Mouse (Mus musculus): ENCODE results near the gene Gdnf. TPM values are rescaled to one million over a fixed set of nuclear protein-coding genes. Genes with fewer than 3 reads are reported as not detected.

Gdnf gene
- total RNA-seq, 1 experiment from 2014 or later = not detected

DNA sequence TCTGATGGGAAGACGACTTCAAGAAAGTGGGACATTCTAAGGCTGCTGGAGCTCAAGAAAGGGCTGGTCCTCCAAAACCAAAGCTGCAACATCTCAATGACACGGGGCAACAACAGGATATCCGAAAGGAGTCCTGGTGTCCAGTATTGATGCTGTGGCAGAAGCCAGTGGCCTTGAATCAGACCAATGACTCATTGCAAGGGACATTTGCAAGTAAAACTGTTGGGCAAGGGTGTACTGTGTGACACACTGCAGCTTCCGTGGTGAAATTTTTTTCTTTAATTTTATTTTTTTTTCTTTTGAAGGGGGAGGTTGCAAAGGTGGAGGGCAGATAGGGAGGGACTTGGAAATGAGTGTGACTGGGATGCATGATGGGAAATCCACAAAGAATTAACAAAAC is 31.8 kb downstream of the Gdnf start:
- no peak for ATAC-seq (ENCODE audit: extremely low read depth, insufficient number of reproducible peaks, low FRiP score, poor library complexity, severe bottlenecking)

DNA sequence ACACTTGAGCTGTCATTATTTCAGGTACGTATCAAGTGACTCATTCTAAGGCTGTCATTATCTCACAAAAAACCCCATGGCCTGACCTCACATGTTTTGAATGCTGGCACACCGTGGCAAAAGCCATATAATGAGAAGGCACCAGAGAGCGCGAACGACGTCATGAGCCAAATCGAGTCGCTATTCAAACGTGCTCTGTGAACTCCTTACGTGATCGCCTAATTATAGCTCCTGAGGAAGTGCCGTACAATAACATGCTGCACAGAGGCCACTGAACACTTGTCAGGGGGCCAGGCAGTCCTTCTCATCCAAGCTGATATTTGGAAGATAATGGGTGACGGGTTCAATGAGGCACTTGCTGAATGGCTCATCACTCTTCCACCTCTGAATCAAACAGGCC is 46.8 kb downstream of the Gdnf start:
- ATAC-seq (ENCODE audit: extremely low read depth, insufficient number of reproducible peaks, low FRiP score, poor library complexity, severe bottlenecking) = no peak

DNA sequence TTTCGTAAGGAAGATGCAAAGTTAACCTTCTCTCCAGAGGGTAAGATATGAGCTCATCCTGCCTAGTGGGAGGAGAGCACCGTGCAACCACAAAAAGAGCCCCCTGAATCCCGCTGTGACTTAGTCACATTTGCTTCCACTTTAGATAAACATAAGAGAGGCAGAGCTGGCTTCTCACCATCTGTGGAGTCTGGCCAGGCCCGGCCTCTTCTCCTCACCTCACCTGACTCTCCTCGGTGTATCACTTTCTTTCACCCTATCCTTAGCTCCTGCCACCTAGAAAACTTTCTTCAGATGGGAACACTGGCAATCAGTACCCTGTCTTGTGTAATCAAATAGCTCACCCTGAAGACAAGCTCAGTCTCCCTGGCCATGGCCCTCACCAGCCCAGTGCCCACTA is 48.2 kb downstream of the Gdnf start:
- ATAC-seq (ENCODE audit: extremely low read depth, insufficient number of reproducible peaks, low FRiP score, poor library complexity, severe bottlenecking) = no peak

DNA sequence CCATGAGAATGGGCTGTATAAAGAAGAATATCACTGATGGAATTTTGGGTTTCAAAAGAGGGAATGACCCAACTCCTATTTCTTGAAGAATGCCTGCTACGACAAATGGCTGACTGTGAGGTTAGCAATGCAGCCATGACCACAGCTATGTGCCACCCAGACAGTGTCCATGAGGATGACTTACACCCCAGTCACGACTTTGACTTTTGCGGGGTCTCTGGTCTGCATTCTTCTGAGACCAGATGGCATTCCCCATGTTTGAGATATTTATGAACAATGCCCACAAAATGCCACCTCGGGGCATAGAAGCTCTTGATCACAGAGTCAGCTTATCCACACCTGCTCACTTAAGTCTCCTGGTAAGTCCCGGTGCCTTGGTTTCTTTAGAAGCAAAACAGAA is 52.2 kb downstream of the Gdnf start:
- ATAC-seq (ENCODE audit: extremely low read depth, insufficient number of reproducible peaks, low FRiP score, poor library complexity, severe bottlenecking) = no peak

DNA sequence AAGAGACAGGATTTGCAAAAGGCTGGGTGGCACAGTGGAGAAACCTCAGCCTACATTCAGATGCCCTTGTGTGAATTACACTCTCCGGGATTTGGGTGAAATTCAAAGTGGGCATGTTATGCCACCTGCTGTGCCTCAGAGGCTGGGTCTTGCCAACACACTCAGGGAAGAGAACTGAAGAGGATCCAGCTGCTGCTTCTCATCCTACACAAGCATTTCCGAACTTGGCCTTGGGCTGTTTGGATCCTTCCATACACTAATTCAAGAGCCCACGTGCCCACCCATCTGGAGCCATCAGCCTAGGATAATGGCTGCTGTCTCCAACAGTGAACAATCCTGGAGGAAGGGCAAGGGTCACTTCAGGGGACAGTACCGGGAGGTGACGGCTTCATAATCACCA is 52.7 kb downstream of the Gdnf start:
- no peak for ATAC-seq (ENCODE audit: extremely low read depth, insufficient number of reproducible peaks, low FRiP score, poor library complexity, severe bottlenecking)

DNA sequence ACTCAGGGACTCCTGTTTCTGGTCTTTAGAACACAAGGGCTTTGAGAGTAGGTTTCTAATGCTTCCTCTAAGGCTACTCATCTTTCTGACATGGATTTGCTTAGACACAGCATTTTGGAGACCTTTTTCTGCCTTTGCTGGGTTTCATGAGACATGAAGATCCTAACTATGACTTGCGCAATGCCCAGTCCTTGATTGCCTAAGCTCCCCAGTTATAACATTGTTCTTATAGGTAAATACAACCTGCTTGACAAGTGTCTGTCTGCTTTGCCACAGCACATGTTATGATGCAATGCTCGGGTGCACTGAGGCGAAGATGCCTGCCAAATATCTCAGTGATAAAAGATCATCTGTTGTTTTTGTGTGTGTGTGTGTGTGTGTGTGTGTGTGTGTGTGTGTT is 54.7 kb downstream of the Gdnf start:
- ATAC-seq (ENCODE audit: extremely low read depth, insufficient number of reproducible peaks, low FRiP score, poor library complexity, severe bottlenecking) = no peak

DNA sequence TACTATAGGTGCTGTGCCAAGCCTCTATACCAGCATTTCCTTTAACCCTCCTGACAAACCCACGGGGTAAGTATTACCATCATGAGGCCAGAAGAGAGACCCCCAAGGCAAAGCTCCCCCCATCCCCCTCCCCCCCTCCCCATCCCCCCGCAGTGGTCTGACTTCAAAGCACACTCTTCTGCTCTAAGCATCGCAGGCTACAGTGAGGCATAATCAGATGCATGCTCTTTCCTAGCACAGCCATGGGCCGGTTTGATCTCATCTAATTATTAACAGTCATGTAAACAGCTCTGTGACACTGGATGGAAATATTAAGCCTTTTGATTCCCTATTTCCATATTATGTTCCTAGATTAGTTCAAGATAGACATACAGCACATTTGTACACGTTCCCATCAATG is 61.8 kb downstream of the Gdnf start:
- ATAC-seq (ENCODE audit: extremely low read depth, insufficient number of reproducible peaks, low FRiP score, poor library complexity, severe bottlenecking) = no peak

DNA sequence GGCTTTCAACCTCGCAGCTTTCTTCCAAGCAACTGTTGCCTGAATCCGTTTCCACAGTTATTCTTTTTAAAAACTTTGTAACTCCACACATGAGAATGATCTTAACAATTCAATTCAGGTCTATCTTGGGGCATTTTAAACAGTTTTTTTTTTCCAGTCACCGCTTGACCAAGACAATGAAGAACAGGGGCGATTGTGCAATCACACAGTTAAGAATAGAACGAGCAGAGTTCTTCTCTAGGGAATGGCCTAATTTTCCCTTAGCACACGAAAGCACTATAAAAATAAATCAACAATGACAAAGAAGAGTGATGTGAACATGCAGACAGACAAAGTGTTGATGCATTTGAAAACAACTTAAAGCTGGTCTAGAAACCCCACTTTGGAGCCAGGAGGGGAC is 65.2 kb downstream of the Gdnf start:
- ATAC-seq (ENCODE audit: extremely low read depth, insufficient number of reproducible peaks, low FRiP score, poor library complexity, severe bottlenecking) = no peak

DNA sequence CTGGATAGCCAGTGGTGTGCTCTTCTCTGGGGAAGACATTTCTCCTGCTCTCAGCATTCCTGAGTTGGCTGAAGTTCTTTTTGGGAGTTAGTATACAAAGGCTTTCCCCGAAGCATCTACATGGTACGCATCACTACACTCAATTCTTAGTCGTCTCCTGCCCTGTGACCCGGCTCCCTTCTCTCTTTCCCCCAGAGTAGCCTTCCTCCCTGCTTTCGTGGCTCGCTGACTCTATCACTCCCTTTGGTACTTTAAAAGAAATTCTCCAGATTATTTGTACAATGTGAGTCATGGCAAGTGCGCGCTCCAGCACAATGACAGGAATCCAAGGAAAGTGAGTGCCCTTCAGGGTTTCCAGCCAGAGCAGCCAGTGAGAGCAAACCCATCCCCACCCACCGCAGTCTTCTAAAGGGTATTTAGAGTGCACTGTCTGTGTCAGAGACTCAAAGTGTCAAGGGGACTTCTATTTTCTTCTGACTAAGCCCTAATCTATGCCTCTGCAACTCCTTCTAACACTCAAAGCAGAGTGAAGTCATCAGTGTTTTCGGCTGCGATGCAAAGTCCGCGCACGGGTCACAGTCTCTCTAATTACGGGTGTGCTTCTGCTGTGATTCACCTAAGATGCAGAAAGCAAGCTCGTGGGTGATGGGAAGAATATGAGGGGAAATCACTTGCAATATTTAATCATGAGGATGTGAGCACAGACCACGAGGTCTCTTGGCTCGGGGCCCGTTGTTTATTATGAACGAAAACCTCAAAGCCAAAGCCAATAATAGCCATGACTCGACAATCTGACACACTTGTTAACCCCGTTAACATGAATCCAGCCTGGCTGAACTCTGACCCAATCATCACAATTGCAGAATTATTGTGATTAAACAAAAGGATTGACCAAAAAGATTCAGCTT is 67.2 kb downstream of the Gdnf start:
- ATAC-seq (ENCODE audit: extremely low read depth, insufficient number of reproducible peaks, low FRiP score, poor library complexity, severe bottlenecking) = no peak

DNA sequence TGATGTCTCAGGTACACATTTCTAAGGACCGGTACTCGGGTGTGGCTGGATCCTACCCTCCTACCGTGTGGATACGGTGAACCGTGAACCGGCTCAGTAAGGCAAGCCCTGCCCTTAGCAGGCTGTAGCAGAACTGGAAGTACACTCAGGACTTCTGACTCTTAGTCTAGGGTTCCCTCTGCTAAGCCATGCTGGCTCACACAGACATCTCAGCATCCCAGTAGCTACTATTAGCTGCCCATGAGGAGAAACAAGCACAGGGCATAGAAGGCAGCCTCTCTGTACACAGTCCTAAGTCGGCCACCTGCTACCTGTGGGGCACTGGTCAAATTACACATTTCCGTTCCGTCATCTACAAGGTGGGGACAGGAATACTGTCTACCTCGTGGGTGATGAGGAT is 68.2 kb downstream of the Gdnf start:
- ATAC-seq (ENCODE audit: extremely low read depth, insufficient number of reproducible peaks, low FRiP score, poor library complexity, severe bottlenecking) = no peak

DNA sequence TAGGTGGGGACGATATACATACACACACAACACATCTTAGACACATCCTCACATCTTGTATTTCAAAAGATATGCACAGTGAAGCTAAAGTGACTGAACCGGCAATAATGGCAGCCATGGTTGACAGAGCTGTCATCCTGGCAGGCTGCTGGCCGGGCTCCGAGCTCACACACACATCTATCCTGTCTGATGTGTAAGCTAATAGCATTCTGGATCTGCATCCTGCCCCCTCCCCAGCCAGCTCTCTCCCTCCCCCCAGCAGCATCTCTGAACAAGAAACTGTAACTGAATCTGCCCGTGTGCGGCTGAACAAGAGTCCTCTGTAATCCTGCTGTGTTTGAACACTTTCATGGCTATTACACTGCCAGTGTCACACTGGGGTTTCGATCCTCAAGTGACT is 69.3 kb downstream of the Gdnf start:
- no peak for ATAC-seq (ENCODE audit: extremely low read depth, insufficient number of reproducible peaks, low FRiP score, poor library complexity, severe bottlenecking)

DNA sequence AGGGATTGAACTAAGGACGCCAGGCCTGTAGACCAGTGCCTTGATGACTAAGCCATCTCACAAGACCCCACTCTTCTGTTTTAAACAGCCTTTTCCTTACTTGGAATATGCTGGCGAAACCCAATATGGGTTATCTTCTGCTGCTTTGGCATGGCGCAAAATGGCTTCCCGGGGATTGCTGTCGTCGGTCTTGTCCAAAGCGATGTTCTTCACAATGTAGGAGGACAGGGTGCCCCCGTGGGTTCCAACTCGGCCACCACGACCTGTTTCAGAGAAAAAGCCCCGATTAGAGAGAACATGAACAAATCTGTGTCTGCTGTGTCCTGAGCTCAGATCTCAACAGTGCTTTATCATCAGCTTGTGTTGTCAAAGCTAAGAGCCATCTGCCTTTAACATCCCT is 73.5 kb downstream of the Gdnf start:
- ATAC-seq (ENCODE audit: extremely low read depth, insufficient number of reproducible peaks, low FRiP score, poor library complexity, severe bottlenecking) = no peak

DNA sequence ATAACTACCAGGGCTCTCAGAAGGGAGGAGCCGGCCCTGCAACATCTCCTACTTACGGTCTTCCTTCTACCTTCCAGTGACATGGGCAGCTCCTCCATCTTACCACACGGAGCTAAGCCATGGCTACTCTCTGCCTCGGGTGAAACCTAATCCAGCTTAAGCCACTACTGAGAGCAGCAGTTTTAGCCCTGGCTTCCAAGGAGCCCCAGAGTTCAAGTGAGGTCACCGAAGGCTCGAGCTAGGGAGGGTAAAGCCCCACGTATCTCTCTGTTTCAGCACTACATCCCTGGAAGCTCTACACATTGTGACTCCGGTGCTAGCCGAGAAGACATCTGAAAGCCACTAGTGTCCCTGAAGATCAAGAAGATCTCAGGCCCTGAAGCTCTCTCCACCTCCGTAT is 74.5 kb downstream of the Gdnf start:
- ATAC-seq (ENCODE audit: extremely low read depth, insufficient number of reproducible peaks, low FRiP score, poor library complexity, severe bottlenecking) = no peak

DNA sequence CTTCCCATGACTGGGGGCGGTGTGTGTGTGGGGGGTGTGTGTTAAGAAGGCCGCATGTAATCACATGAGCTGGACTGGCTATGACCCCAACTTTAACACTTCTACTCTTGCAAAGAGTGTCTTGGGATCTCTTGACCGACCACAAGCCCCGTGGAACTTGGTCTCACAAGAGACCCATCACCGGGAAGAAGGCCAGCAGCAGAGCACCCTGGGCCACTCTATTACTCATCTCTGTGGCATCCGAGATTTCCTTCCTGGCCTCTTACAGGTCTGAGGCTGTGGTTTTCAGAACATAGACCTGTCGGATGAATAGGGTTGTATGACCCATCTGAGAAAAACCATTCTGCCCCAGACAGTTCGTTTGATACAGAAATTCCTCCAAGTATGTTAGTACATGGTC is 75.9 kb downstream of the Gdnf start:
- no peak for ATAC-seq (ENCODE audit: extremely low read depth, insufficient number of reproducible peaks, low FRiP score, poor library complexity, severe bottlenecking)
